Mouse (Mus musculus): ENCODE results near the gene Fam53b.

- TF ChIP-seq EP300 (IDR thresholded peaks at IDR 0.05) (no peak), CTCF (IDR thresholded peaks at IDR 0.05) (no peak)
These were observed 142.9 kb downstream of the Fam53b start for GRCm38 (mm10) chr7:132670863-132671165.

All from lung, postnatal 0 days (tissue).